Mouse (Mus musculus): ENCODE results near the gene 1110008L16Rik.
"Not testable (repeated sequence)": the region's sequence is repeated elsewhere in the genome, so short reads cannot be mapped to it uniquely, and the experiment has no call there.

Gene 1110008L16Rik

DNA sequence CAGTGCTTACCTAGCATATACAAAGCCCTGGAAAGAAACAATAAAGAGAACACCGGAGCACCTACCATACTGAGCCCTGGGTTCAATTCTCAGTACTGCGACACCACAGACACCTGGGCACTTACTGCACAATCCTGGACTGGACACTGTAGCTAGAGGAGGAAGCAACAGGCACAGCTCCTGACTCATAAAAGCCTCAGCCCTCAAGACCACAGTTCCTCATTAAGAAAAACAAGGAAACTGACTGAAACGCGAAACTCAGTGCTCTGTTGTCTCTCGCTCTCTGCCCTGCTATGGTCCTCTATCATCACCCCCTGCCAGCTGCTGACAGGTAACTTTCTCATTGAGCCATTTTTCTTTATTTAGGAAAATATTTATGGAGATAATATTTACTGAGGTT is at the start of gene 1110008L16Rik:
1110008L16Rik (plus strand) TSS at position 242 of the 400 bp plus-strand sequence.
- DNase-seq (ENCODE audit: low spot score): no peak

DNA sequence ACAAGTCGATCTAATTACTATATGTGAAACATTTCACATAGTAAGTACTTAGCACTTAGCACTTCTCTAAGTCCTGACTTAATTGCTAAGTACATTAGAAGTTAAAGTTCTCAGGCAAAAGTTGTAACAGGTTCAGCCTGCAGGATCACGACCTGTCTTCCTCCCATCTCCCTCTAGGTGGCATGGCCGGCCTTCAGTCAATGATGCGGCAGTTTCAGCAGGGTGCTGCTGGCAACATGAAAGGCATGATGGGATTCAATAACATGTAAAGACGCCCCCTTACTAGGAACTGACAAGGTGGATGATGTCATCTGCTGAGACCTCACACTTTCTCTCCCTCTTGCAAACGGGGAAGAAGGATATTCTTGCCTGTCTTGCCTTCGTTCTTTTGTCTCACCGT is 37.4 kb upstream of the 1110008L16Rik start:
- DNase-seq (ENCODE audit: low spot score): not testable (repeated sequence)

DNA sequence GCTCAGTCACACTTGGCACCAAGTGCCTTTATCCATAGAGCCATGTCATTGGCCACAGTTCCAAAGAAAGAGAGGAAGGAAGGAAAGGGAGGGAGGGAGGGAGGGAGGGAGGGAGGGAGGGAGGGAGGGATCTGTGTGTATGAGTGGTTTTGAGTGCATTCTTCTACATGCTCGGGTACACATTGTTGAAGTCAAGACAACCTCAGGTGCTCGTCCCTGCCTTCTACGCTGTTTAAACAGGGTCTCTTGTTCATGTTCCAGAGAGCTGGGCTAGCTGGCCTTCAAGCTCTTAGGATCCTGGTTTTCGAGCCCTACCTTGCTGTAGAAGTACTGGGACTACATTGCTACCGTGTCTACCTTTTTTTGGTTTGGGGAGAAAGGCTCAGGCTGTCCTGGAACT is 36.0 kb upstream of the 1110008L16Rik start:
- DNase-seq (ENCODE audit: low spot score): not testable (repeated sequence)

GRCm38 (mm10) chr12:55272243-55272642 is 27.1 kb upstream of the 1110008L16Rik start:
- DNase-seq (ENCODE audit: low spot score): no peak

- not testable (repeated sequence) for DNase-seq (ENCODE audit: low spot score)
Observed at GRCm38 (mm10) chr12:55277583-55277982, 21.8 kb upstream of the 1110008L16Rik start.

DNA sequence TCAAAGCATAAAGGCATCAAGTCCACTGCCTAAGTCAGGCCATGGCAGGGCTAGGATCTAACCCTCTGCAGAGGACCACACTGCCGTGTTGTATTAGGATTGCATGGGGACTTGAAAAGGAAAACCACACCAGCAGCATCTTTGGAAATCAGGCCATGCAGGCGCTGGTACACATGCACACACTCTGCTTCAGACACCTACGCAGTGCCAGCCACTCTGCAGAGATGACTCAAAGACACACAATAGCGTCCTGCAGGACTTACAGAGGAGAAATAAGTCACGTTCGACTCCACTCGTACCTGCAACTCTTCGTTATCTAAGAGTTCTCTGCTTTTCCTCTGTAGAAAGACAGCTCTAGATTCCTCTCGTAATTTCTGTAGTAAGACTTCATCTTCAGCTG is 1.3 kb upstream of the 1110008L16Rik start:
- DNase-seq (ENCODE audit: low spot score): no peak

DNA sequence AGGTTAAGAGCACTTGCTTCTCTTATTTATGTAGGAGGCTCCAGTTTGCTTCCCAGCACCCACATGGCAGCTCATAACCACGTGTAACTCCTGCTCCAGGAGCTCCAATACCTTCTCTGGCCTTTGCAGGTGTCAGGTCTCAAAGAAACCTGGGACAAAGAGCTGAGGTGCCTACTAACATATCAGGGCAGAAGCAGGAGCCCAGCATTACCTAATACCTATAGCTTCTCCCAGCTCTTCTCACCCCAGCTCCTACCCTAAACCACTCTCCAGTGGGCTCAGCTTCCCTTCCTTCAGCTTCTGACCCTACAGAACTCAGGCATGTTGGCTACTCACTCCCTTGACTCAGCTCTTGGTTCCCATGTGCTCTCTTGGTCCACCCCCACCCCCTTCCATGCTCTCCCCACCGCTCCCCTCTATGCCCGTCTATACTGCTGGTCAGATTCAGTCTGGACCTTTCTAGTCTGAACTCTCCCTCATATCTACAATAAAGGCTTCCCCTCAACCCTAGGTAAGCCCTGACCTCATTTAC is 1.5 kb downstream of the 1110008L16Rik start:
- DNase-seq (ENCODE audit: low spot score): no peak

DNA sequence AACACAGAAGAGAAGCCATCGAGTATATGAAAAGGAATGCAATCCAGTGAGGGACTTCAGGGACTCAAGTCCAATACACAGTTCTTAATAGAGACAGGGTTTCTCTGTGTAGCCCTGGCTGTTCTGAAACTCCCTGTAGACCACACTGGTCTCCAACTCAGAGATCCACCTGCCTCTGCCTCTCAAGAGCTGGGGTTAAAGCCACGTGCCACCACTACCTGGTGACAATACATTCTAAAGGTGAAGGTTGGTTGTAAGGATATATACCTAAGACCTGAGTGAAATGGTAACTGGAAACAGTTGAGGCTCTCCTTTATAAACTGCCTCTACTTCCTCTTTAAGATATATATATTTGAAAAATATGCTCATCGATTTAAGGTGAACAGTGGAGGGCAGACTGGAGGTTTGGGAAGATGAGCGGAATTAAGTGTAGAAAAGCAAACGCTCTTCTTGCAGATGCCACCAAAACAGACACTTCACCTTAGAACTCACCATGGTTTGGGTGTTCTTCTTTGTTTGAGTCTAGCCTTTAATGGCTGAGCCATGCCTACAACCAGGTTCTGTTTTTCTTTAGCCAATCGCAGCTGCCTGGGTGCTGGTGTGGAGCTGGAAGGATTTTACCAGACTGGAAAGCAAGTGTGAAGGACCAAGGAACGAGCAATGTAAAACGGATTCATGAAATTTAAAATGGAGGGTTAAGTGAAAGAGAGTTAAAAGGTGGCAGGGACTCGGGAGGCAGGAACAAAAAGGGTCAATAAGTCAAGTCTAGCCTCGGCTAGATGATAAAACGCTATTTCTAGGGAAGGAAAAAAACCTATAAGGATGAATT is 2.3 kb downstream of the 1110008L16Rik start:
- no peak for DNase-seq (ENCODE audit: low spot score)

DNA sequence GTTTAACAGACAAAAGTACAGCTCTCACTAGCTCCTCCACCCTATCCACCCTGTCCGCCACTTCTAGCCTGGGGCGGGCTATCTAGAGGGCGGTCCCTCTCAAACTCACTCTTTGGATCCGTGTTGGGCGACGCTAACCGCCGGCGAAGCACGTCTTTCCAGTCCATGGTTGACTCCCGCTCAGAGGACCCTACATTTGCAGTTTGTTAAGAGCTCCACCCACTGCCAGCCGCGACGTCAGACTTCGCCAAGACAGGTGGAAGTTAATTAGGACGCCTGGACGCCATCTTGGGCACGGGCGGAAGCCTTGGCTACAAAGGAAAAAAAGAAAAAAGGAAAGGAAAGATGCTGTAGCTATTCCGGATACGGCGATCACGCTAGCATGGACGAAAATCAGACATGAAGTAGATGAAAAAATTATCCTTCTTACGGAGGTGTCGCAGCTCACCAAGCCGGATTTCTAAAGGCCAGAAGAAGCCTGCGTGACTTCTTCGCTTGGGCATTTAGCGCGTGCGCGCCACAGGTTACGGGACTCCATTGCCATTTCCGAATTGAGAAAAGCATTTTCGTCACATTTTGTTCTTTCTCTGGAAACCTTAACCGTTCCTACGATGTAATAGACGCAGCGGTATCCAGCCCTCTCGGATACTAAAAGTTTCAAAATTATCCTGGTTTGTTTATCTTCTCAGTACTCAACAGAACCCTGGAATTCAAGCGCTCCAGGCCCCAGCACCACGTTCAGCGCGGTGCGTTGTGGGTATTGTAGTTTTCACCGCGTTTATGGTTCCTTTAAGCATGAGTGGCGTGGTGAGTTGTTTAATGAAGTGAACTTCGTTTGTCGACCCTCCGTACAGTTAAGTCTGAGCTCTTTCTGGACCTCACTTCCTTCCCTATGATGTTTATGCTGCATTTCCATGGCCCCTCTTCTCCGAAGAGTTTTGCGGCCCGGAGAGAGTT is 3.4 kb downstream of the 1110008L16Rik start, which contains the start of gene Ppp2r3c:
Ppp2r3c (minus strand) TSS at position 514 of the 957 bp plus-strand sequence.
- DNase-seq (ENCODE audit: low spot score): peak; percentile 86

- DNase-seq (ENCODE audit: low spot score): no peak
Observed at GRCm38 (mm10) chr12:55306371-55306770, 7.0 kb downstream of the 1110008L16Rik start.

DNA sequence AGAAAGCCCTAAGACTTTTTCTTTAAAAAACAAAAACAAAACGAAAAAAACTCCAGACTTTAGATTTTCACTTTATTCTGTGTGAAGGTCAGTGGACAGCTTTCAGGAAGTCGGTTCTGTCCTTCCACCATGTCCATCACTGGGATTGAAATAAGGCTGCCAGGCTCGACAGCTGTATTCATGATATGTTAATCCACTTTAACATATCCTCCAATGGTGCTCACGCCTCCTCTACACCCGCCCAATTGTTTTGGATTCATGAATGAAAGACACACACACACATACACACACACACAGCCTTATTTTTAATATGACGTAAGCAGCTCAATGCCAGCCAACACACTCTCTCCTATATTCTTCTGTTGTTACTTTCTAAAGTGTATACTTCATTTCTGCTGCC is 8.2 kb downstream of the 1110008L16Rik start:
- no peak for DNase-seq (ENCODE audit: low spot score)

DNA sequence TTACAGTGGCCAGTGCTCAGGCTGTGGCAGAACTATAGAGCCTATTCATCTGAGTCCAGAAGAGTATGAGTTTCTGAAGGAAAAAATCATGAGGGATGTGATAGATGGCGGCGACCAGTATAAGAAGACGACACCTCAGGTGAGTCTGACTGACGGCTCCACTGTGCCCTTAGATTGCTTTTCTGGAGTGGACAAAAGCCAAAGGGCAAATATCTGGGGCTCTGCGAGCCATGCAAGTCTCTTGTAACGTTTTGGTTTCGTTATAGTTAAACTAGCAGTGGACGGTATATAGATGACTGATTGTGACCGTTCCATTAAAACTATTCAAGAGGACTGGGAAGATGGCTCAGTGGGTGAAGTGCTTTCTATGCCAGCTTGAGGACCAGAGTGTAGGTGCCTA is 9.4 kb downstream of the 1110008L16Rik start:
- DNase-seq (ENCODE audit: low spot score): no peak

GRCm38 (mm10) chr12:55309501-55309900 is 10.1 kb downstream of the 1110008L16Rik start:
- DNase-seq (ENCODE audit: low spot score): no peak

DNA sequence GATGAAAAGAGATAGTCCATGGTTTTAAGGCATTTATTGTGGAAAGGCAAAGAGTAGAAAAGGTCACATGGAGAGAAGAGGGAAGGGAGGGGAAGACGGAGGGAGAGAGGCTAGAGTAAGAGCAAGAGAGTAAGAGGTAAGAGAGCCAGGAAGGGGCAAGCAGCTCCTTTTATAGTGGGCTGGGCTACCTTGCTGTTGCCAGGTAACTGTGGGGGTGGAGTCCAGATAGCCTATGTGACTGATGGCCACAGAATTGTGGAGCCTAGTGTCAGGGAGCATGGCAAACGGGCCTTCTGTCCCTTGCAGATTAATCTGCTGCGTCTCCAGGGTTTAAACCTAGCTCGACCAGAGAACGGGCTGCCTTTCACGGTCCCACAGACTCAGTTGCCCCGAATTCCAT is 12.5 kb downstream of the 1110008L16Rik start:
- no peak for DNase-seq (ENCODE audit: low spot score)

DNA sequence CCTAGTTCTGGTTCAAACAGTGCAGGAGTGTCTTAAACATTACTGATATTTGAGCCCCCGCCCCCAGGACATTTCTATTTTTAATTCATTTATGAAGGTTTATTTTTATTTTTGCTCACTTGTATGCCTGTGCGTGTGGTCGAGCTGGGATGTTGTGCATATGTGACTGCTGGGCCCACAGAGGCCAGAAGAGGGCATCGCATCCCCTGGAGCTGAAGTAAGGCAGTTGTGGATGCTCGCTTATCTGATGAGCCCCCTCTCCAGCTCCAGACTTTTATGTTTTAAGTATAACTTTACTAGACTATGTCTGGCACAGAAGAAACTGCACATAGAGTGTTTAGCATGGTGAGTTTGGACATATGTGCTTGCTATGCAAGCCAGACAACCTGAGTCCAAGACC is 14.5 kb downstream of the 1110008L16Rik start:
- DNase-seq (ENCODE audit: low spot score): no peak

- peak; percentile 82 for DNase-seq (ENCODE audit: low spot score)
Observed at GRCm38 (mm10) chr12:55315192-55315591, 15.8 kb downstream of the 1110008L16Rik start.

DNA sequence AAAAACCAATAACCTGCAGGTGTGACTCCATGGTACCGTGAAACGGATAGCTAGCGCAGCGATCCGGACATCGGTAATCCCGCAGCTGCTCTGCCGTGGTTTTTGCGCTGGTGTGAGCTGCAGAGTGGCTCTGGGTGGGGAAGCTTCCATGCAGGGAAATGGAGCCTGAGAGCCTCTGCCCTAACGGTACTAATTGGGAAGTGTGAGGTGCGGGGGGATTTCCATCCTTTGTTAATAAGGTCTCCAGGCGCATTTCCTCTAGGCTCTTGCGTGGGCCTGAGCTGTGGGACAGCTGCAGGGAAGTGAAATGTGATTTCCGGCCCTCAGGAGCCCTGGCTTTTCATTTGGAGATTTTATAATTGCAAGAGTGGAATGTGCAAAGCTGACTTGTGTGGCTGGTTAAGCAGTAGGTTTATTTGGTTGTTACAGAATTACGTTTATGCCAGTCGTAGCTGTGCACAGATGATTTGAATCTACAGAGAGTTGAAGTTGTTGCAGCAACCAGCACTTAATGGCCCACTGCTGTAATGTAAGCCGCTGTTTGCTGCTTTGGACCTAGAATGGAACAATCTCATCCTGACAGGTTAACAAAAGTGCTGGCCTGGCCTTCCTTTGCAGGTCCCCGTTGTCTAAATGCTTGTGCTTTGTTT is 22.4 kb downstream of the 1110008L16Rik start:
- no peak for DNase-seq (ENCODE audit: low spot score)

DNA sequence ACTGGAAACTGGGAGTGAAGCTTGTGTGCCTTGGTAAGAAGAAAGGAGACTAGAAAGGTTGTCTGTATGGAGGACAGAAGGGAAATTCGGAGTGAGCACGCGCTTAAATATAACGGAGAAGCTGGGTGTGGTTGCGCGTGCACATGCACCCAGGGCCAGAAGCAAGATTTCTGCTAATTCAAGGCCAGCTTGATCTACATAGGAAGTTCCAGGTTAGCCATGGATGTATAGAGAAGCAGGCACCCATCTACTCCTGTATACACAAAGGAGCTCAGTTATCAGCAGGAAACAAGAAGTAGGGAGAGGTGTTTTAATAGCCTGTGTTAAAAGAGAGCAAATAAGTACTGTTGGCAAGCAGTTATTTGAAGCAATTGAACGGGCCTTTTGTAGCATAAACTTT is 26.3 kb downstream of the 1110008L16Rik start:
- no peak for DNase-seq (ENCODE audit: low spot score)

- no peak for DNase-seq (ENCODE audit: low spot score)
Observed at GRCm38 (mm10) chr12:55328784-55329183, 29.4 kb downstream of the 1110008L16Rik start.

DNA sequence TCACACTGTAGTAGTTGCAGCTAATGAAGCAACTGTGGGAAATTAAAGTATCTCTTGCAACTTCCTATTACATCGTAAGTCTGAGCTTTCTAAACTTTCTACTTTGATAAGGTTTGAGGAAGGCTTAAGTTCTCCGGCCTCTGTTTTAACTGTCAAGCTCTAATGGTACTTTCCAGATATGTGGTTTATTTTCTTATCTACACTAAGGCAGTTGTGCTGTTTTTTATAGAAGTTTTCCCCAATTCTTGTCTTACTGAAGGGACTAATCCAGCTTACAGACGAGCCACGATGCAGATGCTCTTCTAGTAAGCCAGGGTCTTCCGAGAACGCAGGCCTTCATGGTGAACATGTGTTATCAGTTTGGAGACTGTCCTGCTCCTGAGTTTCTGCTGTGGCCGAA is 30.0 kb downstream of the 1110008L16Rik start:
- no peak for DNase-seq (ENCODE audit: low spot score)

GRCm38 (mm10) chr12:55333662-55334061 is 34.3 kb downstream of the 1110008L16Rik start:
- DNase-seq (ENCODE audit: low spot score): no peak

DNA sequence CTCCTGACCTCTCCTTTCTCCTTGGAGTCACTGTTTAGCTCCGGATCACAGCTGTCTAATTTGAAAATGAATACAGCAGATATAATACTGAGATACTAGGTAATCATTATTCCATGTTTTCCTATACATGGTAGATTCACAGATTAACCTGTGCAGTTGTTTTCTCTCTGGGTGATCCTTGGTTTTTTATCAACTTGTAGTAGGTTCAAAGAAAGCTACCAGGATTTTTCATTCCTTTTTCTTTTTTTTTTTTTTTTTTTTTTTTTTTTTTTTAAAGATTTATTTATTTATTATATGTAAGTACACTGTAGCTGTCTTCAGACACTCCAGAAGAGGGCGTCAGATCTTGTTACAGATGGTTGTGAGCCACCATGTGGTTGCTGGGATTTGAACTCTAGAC is 39.1 kb downstream of the 1110008L16Rik start:
- DNase-seq (ENCODE audit: low spot score): not testable (repeated sequence)

Data from testis, postnatal 10 days (tissue).